Comparison of ENCODE assay signal across 22 mouse cellular contexts in genomic region chr4:139555235-139555634, GRCm38 (mm10). TPM values are rescaled to one million over a fixed set of nuclear protein-coding genes. Genes with fewer than 3 reads are reported as not detected.
"Had no signal": no experiment of that assay in that cellular context is flagged by ENCODE, and none has a peak within 500 bp of the region (broad histone marks: within the 10 kb centered on the region; RNA-seq: fewer than 3 reads in every experiment).

No protein-coding gene starts in this region.

- ATAC-seq: midbrain, embryonic 15.5 days had no signal

- H3K9ac ChIP-seq: liver, embryonic 15.5 days; liver, postnatal 0 days; lung, embryonic 15.5 days; midbrain, embryonic 12.5 days; midbrain, embryonic 15.5 days; neural tube, embryonic 12.5 days had no signal

- H3K27ac ChIP-seq: liver, embryonic 15.5 days; lung, embryonic 15.5 days; macrophage; midbrain, embryonic 12.5 days; midbrain, embryonic 15.5 days; neural tube, embryonic 12.5 days had no signal

- H3K27me3 ChIP-seq: liver, embryonic 15.5 days; lung, embryonic 15.5 days; midbrain, embryonic 12.5 days; midbrain, embryonic 15.5 days; neural tube, embryonic 12.5 days had no signal

- H3K4me3 ChIP-seq: liver, embryonic 15.5 days; lung, embryonic 15.5 days; megakaryocyte, embryonic 14.5 days; midbrain, embryonic 12.5 days; midbrain, embryonic 15.5 days; neural tube, embryonic 12.5 days had no signal

- DNase-seq: lung, adult 2 months; right cerebral cortex, postnatal 25 days; right cerebral cortex, postnatal 4 days; spleen, adult 18-20 months; thymus, adult 18-20 months; thymus, postnatal 14 days; thymus, postnatal 36 days had no signal

- H3K9me3 ChIP-seq: liver, embryonic 15.5 days; lung, embryonic 15.5 days; midbrain, embryonic 12.5 days; midbrain, embryonic 15.5 days; neural tube, embryonic 12.5 days had no signal

- H3K4me2 ChIP-seq: midbrain, embryonic 12.5 days; midbrain, embryonic 15.5 days; neural tube, embryonic 12.5 days had no signal

- H3K36me3 ChIP-seq: liver, embryonic 15.5 days; lung, embryonic 15.5 days; midbrain, embryonic 12.5 days; midbrain, embryonic 15.5 days; neural tube, embryonic 12.5 days had no signal

- H3K4me1 ChIP-seq: liver, embryonic 15.5 days; lung, embryonic 15.5 days; megakaryocyte, embryonic 14.5 days; midbrain, embryonic 12.5 days; midbrain, embryonic 15.5 days; neural tube, embryonic 12.5 days had no signal

RNA-seq across cellular contexts. Expression of gene Gm21969, which starts 47.8 kb away (rescaled TPM):
- polyA plus RNA-seq: liver, embryonic 15.5 days; lung, adult 2 months; lung, embryonic 15.5 days; lung, postnatal 0 days; macrophage; midbrain, embryonic 12.5 days; midbrain, embryonic 15.5 days; midbrain, postnatal 0 days; neural tube, embryonic 12.5 days; neural tube, embryonic 14.5 days; small intestine, adult 2 months; stomach, embryonic 14.5 days; stomach, embryonic 16.5 days; thymus, postnatal 0 days had no signal
